Mouse (Mus musculus) myocyte (in vitro differentiated cells): ENCODE data around the gene Plin1.

Experiments
- CEBPB ChIP-seq: IDR thresholded peaks from 2 replicates; pipeline ENCODE4 v1.6.1; 2011; ENCODE audit warnings: mild to moderate bottlenecking, moderate library complexity; ENCODE audit not compliant: poor library complexity, insufficient read depth, severe bottlenecking
- MYOD1 ChIP-seq, 3 experiments: IDR thresholded peaks; one replicate each; pipeline ENCODE4 v1.6.1; 2011; ENCODE audit warnings: control low read depth in 2 of 3, low read depth in 2 of 3, mild to moderate bottlenecking in 2 of 3, moderate library complexity in 1 of 3; ENCODE audit not compliant: insufficient read length in 2 of 3, control insufficient read depth in 1 of 3
- POLR2A ChIP-seq: IDR thresholded peaks from one replicate; pipeline ENCODE4 v1.6.1; 2011; ENCODE audit warnings: low read depth, mild to moderate bottlenecking, control low read depth, moderate library complexity; ENCODE audit not compliant: insufficient read length
- TCF12 ChIP-seq: IDR thresholded peaks from one replicate; pipeline ENCODE4 v1.6.1; 2011; ENCODE audit warnings: mild to moderate bottlenecking, control low read depth; ENCODE audit not compliant: poor library complexity, insufficient read depth, severe bottlenecking
- USF1 ChIP-seq: IDR thresholded peaks from one replicate; pipeline ENCODE4 v1.6.1; 2011; ENCODE audit warnings: low read depth, mild to moderate bottlenecking, control low read depth, moderate library complexity

DNA sequence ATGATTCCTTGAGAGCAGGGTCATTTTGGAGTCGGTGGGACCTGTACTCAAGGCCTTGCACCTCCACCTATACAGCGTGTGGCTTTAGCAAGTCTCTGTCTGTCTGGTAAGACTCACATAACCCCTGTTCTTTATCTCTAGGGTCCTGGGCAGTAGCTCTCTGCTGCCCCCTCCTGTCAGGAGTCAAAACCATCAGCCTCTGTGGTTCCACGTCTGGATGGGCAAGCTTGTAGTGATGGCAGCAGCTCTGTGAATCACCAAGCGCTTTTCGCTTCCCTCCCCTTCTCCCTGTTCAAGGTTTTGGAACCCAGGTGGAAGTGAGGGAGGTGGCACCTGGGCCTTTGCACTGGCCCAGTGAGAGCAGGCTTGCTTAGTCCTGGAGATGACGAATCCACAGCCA is 4.5 kb downstream of the Plin1 start:
- TF ChIP-seq CEBPB, result no peak
- no peak for TF ChIP-seq MYOD1 (IDR thresholded peaks at IDR 0.05; ENCODE audit: control insufficient read depth in 1 of 3, insufficient read length in 2 of 3, low read depth in 2 of 3)
- TF ChIP-seq POLR2A, result no peak
- TF ChIP-seq TCF12, result no peak
- TF ChIP-seq USF1, result no peak
